Mouse (Mus musculus) midbrain, embryonic 10.5 days (tissue): ENCODE measurements around the gene Dock2. TPM values are rescaled to one million over a fixed set of nuclear protein-coding genes. Genes with fewer than 3 reads are reported as not detected.

Experiments
- DNase-seq: peaks from one replicate; pipeline ENCODE4 v3.0.0-alpha.2; 2017; ENCODE audit warnings: low spot score
- H3K27ac ChIP-seq: fragments of 300-500 bp; sonication (generic); replicated peaks from 2 replicates; pipeline ENCODE4 v1.5.1; 2016; ENCODE audit warnings: mild to moderate bottlenecking
- H3K27me3 ChIP-seq: fragments of 300-500 bp; sonication (generic); 2 replicates; pipeline ENCODE4 v1.6.1; 2016; ENCODE audit warnings: low read depth, mild to moderate bottlenecking; ENCODE audit not compliant: poor library complexity, severe bottlenecking
- H3K36me3 ChIP-seq: fragments of 300-500 bp; sonication (generic); 2 replicates; pipeline ENCODE4 v1.6.1; 2016; ENCODE audit warnings: mild to moderate bottlenecking, moderate library complexity
- H3K4me1 ChIP-seq: fragments of 300-500 bp; sonication (generic); 2 replicates; pipeline ENCODE4 v1.6.1; 2016
- H3K4me3 ChIP-seq: fragments of 300-500 bp; sonication (generic); 2 replicates; pipeline ENCODE4 v1.5.1; 2016; ENCODE audit warnings: mild to moderate bottlenecking, moderate library complexity
- H3K9me3 ChIP-seq: fragments of 300-500 bp; sonication (generic); replicated peaks from 2 replicates; pipeline ENCODE4 v1.6.1; 2016; ENCODE audit warnings: mild to moderate bottlenecking
- WGBS: fragments of 180-500 bp; shearing (Covaris S2); methylation state at CpG from one replicate; pipeline ENCODE4 v1.1.7; 2016; 5-methylcytosine and 5-hydroxymethylcytosine counted together
- polyA plus RNA-seq: library from polyadenylated mRNA; unstranded; fragments of >200 nt; fragmentation: Nextera tagmentation; extraction: Ambion mirVana; gene quantifications from 2 replicates; pipeline ENCODE4 v1.2.1, GENCODE M21; 2016

Gene Dock2
- polyA plus RNA-seq, 1 experiment from 2014 or later, result 0.69 TPM

GRCm38 (mm10) chr11:34762570-34763127 lies 21.0 kb downstream of the Dock2 start:
- Histone ChIP-seq H3K36me3 (no peaks in the 10 kb centered on the region), H3K4me3 (no peak overlapping the region), H3K4me1 (no peaks in the 10 kb centered on the region), H3K27me3 (no peaks in the 10 kb centered on the region), H3K27ac (no peak overlapping the region), H3K9me3 (peaks cover 6% of the 10 kb centered on the region; the same call in 1 of the 2 replicates)
- DNase-seq, result no peak
- 94% methylated on average over 5 of the region's 5 CpGs for WGBS

- Histone ChIP-seq H3K4me3 (no peak overlapping the region), H3K4me1 (no peaks in the 10 kb centered on the region), H3K36me3 (no peaks in the 10 kb centered on the region), H3K27me3 (no peaks in the 10 kb centered on the region), H3K27ac (no peak overlapping the region), H3K9me3 (peaks cover 6% of the 10 kb centered on the region; the same call in 1 of the 2 replicates)
- DNase-seq, result no peak
- 89% methylated on average over 6 of the region's 6 CpGs for WGBS
These were observed 21.6 kb downstream of the Dock2 start for GRCm38 (mm10) chr11:34762125-34762524.

- 82% methylated on average over 4 of the region's 4 CpGs for WGBS
These were observed 24.1 kb downstream of the Dock2 start for GRCm38 (mm10) chr11:34759582-34759981.

GRCm38 (mm10) chr11:34741081-34741480 lies 42.6 kb downstream of the Dock2 start:
- Histone ChIP-seq H3K4me3 (no peak overlapping the region), H3K9me3 (no peaks in the 10 kb centered on the region), H3K27me3 (peaks cover 10% of the 10 kb centered on the region; the same call in 1 of the 2 replicates), H3K27ac (no peak overlapping the region), H3K36me3 (no peaks in the 10 kb centered on the region), H3K4me1 (peaks cover 17% of the 10 kb centered on the region)
- DNase-seq, result no peak
- 49% methylated on average over 1 of the region's 1 CpGs for WGBS

More at GRCm38 (mm10) chr11:34759582-34759981, 24.1 kb downstream of the Dock2 start:
- Histone ChIP-seq H3K4me3 (no peak overlapping the region), H3K36me3 (no peaks in the 10 kb centered on the region), H3K27me3 (no peaks in the 10 kb centered on the region), H3K27ac (no peak overlapping the region), H3K9me3 (no peaks in the 10 kb centered on the region), H3K4me1 (no peaks in the 10 kb centered on the region)
- DNase-seq, result no peak

GRCm38 (mm10) chr11:34739816-34740215 lies 43.9 kb downstream of the Dock2 start:
- H3K4me1 ChIP-seq, result peaks cover 17% of the 10 kb centered on the region
- no peak overlapping the region for H3K27ac ChIP-seq
- H3K9me3 ChIP-seq, result no peaks in the 10 kb centered on the region
- no peak for DNase-seq
- H3K27me3 ChIP-seq, result peaks cover 10% of the 10 kb centered on the region; the same call in 1 of the 2 replicates
- no peaks in the 10 kb centered on the region for H3K36me3 ChIP-seq
- 92% methylated on average over 3 of the region's 3 CpGs for WGBS
- no peak overlapping the region for H3K4me3 ChIP-seq

GRCm38 (mm10) chr11:34738945-34739344 lies 44.7 kb downstream of the Dock2 start:
- peak overlapping the region; percentile 69 for H3K27ac ChIP-seq
- H3K36me3 ChIP-seq, result no peaks in the 10 kb centered on the region
- peaks cover 10% of the 10 kb centered on the region; the same call in 1 of the 2 replicates for H3K27me3 ChIP-seq
- DNase-seq, result peak; percentile 63
- WGBS, result 20% methylated on average over 1 of the region's 1 CpGs
- no peak overlapping the region for H3K4me3 ChIP-seq
- no peaks in the 10 kb centered on the region for H3K9me3 ChIP-seq
- peaks cover 17% of the 10 kb centered on the region for H3K4me1 ChIP-seq

GRCm38 (mm10) chr11:34737193-34737592 lies 46.5 kb downstream of the Dock2 start:
- Histone ChIP-seq H3K9me3 (no peaks in the 10 kb centered on the region), H3K4me1 (peaks cover 17% of the 10 kb centered on the region), H3K27me3 (peaks cover 6% of the 10 kb centered on the region), H3K27ac (no peak overlapping the region), H3K4me3 (no peak overlapping the region), H3K36me3 (no peaks in the 10 kb centered on the region)
- WGBS, result 94% methylated on average over 4 of the region's 4 CpGs
- DNase-seq, result no peak

GRCm38 (mm10) chr11:34734033-34734432 lies 49.7 kb downstream of the Dock2 start:
- Histone ChIP-seq H3K27me3 (peaks cover 4% of the 10 kb centered on the region; the same call in 1 of the 2 replicates), H3K9me3 (no peaks in the 10 kb centered on the region), H3K27ac (no peak overlapping the region), H3K4me3 (no peak overlapping the region), H3K36me3 (no peaks in the 10 kb centered on the region), H3K4me1 (peaks cover 21% of the 10 kb centered on the region)
- 85% methylated on average over 3 of the region's 3 CpGs for WGBS
- peak; percentile 5 for DNase-seq

- Histone ChIP-seq H3K4me3 (no peak overlapping the region), H3K27me3 (no peaks in the 10 kb centered on the region; the same call in 1 of the 2 replicates), H3K4me1 (peaks cover 12% of the 10 kb centered on the region), H3K27ac (no peak overlapping the region), H3K36me3 (no peaks in the 10 kb centered on the region), H3K9me3 (no peaks in the 10 kb centered on the region)
- peak; percentile 9 for DNase-seq
- 85% methylated on average over 3 of the region's 3 CpGs for WGBS
These were observed 56.2 kb downstream of the Dock2 start for GRCm38 (mm10) chr11:34727467-34727866.

GRCm38 (mm10) chr11:34726699-34727347 lies 56.9 kb downstream of the Dock2 start:
- no peak for DNase-seq
- H3K4me1 ChIP-seq, result peaks cover 12% of the 10 kb centered on the region
- no peak overlapping the region for H3K4me3 ChIP-seq
- no peaks in the 10 kb centered on the region; the same call in 1 of the 2 replicates for H3K27me3 ChIP-seq
- no peaks in the 10 kb centered on the region for H3K9me3 ChIP-seq
- no peaks in the 10 kb centered on the region for H3K36me3 ChIP-seq
- 81% methylated on average over 9 of the region's 9 CpGs for WGBS
- no peak overlapping the region for H3K27ac ChIP-seq

- Histone ChIP-seq H3K27me3 (no peaks in the 10 kb centered on the region), H3K4me1 (peaks cover 7% of the 10 kb centered on the region; the same call in 1 of the 2 replicates), H3K36me3 (no peaks in the 10 kb centered on the region), H3K9me3 (no peaks in the 10 kb centered on the region), H3K27ac (no peak overlapping the region), H3K4me3 (no peak overlapping the region)
- no peak for DNase-seq
- 83% methylated on average over 5 of the region's 5 CpGs for WGBS
These were observed 70.3 kb downstream of the Dock2 start for GRCm38 (mm10) chr11:34713360-34713759.

GRCm38 (mm10) chr11:34708278-34708677 lies 75.4 kb downstream of the Dock2 start:
- Histone ChIP-seq H3K27me3 (no peaks in the 10 kb centered on the region), H3K27ac (no peak overlapping the region), H3K4me3 (no peak overlapping the region), H3K9me3 (no peaks in the 10 kb centered on the region), H3K36me3 (no peaks in the 10 kb centered on the region), H3K4me1 (peaks cover 7% of the 10 kb centered on the region; the same call in 1 of the 2 replicates)
- no peak for DNase-seq
- WGBS, result 92% methylated on average over 11 of the region's 11 CpGs

GRCm38 (mm10) chr11:34707360-34707759 lies 76.3 kb downstream of the Dock2 start:
- H3K4me3 ChIP-seq, result no peak overlapping the region
- H3K27me3 ChIP-seq, result no peaks in the 10 kb centered on the region
- 88% methylated on average over 5 of the region's 5 CpGs for WGBS
- peaks cover 7% of the 10 kb centered on the region; the same call in 1 of the 2 replicates for H3K4me1 ChIP-seq
- no peaks in the 10 kb centered on the region for H3K36me3 ChIP-seq
- H3K27ac ChIP-seq, result no peak overlapping the region
- no peaks in the 10 kb centered on the region for H3K9me3 ChIP-seq
- DNase-seq, result no peak
